Mouse (Mus musculus) telencephalon, adult 2 months (tissue): Measurements from ENCODE around the gene E2f8.

Experiments
- DNase-seq: peaks from one replicate; pipeline ENCODE4 v3.0.0-alpha.2; 2011; ENCODE audit warnings: low read depth, low spot score

The E2f8 gene

DNA sequence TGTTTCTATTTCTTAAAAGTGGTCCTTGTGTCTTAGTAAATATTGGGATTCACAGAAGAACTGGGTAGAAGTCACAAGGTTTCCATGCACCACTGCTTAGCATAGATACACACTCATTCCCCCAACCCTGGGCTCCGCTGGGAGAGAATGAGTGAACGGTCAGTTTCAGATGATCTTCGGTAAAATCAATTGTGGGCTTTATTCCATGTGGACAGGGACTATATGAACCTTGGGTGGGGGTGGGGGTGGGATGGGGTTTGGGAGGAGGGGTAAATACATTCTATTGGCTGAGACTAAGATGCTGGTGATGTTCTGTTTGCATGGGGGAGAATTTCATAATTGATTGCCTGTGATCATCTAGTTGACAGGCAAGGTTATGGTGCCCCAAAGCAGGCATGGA is 25.9 kb downstream of the E2f8 start:
- no peak for DNase-seq

DNA sequence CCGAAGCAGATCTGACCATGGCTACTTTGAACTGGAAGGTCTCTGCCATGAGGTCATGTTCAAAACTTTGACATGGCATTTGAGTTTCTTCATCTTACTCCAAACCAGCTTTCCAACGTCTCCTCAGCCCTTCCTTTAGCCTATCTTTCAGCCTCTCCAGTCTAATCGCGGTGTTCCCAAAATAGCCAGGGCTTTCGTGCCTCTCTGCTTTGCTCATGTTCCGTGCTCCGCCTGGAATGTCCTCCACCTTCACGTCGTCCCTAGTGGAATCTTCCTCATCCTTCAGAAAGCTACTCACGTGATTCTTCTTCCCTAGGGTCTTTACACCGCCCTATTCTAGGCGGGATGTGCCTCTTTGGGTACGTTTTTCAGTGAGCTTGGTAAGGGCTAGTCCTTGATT is 27.9 kb downstream of the E2f8 start:
- no peak for DNase-seq

DNA sequence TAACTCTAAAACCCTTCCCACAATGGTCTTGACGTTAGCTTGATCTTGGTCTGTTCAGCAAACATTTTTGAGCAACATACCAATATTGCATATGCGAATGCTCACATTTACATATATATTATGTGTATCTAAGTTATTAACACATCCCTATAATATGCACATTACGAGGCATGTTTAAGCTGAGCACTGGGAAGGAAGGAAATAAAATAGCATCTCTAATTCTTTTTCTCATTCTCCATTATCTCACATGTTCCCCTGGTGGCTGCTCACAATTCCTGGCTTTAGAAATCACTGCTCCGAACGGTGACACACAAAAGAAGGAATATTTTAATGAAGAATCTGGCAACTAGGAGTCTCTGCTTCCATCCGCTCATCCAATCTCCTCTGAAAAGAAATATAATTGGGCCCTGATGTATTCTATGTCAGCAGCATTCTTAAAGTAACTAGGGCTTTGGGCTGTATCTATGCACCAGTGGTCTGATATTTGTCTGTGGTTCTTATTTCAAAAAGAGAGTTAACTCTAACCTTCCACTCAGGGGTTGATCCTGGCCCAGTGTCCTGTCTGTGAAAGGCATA is 29.8 kb downstream of the E2f8 start:
- no peak for DNase-seq

DNA sequence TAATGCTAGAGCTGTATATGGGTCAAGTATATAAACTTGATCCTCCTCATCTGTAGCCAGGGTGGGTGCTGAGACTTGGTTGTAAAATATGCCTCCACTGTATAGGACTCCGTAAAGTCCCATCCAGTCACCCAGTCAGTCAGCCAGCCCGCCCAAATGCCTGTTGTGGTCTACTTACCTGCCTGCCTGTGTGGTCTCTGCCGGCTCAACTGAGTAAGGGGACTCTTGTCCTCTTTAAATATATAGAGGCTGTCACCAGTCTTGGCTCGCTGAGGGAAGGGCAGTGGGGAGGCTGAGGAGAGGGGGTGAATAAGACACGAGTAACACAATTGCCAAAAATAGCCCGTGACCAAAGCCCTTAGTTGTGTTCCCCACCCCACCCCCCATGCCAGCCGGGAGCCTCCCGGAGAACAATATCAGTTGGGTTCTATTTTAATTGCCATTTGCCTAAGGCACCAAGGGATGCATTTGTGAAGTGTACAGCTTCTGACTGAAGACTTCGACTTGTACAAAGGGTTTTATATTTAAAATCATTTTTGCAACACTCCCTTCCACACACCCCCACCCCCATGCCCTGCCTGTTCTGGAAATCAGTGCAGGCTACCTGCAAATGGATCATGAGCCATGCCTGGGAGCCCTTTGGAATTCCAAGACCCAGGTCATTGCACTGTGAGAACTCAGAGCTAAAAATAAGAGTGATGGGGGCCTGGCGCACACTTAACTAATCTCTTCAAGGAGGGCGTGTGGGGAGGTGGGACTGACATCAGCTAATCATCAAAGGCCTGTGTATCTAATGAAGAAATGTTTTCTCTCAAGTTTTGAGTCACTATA is 33.4 kb downstream of the E2f8 start, which contains the start of gene Csrp3:
Csrp3 (minus strand) TSS at position 214 of the 831 bp plus-strand sequence.
- DNase-seq, result no peak

DNA sequence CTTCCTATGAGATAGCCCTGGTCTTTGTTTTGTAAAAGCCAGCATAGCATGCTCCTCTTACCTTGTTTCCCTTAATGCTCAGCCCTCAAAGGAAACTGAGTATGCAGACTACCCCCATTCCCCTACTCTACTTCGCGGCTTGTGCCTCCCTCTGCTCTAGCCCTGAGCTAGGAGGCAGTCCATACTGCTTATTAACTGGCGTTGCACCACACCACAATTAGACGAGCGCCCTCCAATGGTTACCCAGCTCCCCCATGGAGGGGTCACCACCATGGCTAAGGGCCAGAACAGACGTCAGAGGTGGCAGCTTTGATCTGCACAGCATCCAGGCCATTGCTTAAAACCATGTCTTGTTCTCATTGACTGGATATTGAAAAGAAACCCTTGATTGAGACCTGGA is 34.6 kb downstream of the E2f8 start:
- no peak for DNase-seq

DNA sequence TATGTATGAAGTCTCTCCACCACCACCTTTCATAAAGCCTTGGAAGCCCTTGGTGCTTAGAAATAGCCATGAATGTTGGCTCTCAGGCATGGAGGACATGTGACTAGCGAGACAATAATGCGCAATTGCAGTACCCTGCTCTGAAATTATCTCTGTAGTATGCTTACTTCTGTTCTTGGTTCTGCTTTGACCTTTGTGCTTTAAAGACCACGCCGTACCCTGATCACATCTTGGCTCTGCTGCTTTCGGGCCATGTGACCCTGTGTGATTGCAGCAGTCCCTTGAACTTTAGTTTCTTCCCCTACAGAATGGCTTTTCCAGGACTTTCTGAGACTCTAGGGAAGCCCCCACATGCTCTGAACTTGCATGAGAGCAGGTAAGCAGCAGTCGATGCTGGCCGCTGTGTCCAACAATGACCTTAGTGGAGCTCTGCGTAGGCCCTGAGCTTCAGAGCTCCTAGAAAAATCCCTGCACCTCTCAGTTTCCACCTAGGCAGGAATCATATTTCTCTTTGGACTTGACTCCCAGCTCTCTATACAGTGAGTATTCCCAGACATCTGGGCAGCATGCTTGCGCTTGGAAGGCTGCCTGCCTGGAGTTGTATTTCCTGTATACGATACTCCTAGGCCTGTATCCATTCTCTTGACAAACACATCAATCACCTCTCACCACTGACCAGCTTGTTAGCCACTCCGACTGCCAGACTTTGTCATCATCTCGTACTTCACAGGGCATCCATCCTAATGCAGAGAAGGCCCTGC is 36.0 kb downstream of the E2f8 start:
- DNase-seq, result no peak

DNA sequence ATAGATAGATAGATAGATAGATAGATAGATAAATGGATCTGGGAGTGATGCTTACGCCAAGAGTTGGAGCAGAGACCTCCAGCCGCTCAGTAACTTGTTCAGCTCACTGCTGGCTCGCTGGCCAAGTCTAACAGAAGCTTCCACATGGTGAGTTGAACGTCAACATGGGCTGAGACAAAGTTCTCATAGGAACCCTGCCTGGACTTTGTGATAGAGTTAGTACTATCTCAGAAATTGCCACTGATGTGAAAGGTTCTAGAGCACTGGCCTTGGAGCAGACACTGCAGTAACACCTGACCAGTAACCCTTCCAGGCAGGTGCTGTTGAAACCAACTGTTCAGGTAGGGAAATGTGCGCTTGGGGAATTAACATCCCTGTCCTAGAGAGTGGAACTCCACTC is 37.9 kb downstream of the E2f8 start:
- DNase-seq, result no peak

DNA sequence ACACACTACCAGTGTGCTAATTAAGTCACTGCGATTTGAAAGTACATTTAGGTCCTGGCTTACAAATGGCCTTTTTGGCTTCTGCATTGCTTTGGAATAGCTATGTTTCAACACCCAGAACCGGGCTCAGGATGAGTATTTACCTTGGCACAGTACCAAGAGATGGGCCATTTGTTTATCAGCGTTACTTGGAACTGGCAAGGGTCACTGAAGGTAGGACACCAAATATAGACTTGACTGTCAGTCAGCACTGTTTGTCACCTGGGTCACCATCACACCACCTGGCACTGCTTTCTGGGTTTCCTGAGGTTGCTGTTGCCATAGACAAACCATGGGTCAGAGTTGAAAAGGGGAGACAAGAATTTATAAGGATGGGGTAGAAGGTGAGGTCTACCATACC is 39.0 kb downstream of the E2f8 start:
- DNase-seq, result no peak

DNA sequence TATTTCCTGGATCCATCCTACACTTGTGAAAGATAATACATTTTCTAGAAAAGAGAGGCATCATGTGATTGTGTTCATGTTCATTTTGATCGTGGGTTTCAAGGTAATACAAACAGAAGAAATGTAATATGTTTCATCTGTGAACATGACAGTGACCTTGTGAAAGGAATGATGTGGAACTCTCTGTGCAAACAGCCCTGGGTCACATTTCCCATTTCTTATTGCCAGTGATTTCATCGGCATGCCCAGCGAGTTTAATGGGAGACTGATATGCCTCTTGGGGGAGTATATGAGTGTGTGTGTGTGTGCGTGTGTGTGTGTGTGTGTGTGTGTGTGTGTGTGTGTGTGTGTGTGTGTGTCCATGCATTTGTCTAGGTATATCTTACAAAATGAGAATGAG is 39.9 kb downstream of the E2f8 start:
- no peak for DNase-seq

DNA sequence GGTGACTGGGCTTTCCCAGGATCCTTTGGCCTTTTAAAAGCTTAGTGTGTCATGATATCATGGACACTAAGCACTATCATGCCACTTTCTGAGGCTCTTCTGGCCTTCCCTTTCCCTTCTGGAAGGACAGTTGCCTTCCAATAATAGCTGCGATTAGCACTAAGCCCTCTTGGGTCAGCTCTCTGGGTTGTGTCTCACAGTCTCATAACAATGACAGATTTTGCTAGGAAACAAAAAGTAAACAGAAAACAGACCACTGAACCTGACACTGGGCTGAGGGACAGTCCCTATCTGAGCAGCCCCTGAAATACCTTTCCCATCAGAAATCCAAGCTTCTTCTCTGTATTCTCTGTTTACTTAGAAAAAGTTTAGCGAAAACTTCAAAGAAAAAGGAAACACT is 40.9 kb downstream of the E2f8 start:
- DNase-seq, result no peak

DNA sequence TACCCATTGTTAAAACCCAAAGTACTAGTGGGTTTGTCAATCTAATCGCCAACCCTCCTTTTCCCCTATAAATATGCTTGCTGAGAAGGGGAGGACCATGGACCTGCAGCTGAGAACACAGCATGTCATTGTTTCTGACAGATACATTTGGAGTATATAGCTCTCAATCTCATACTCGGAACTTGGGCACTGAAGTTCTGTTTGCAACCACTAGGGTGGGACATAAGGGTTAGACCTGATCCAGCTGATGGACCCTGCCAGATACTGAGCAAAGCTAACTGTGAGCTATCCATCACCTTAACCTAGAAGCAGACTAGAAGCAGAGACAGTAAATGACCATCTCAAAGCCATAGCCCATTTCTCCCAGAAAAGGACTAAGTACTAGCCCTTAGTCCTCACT is 43.0 kb downstream of the E2f8 start:
- no peak for DNase-seq

DNA sequence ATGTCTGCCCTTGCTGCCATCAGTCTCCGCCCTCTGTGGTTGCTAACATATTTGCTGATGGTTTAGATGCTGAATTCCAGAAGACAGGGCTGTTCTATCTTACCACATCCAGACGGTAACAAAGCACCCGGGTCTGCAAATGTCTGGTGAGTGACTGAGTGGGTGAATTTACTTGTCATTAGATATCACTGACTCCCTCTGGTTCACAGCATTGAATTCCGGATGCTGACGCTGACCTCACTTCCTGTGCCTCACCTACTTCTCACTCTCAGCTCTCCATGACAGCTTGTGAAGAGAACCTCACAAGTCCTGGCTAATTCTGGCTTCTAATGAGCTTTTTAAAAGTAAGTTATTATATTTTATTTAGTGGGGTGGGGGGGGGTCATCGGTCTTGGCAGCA is 44.4 kb downstream of the E2f8 start:
- no peak for DNase-seq

DNA sequence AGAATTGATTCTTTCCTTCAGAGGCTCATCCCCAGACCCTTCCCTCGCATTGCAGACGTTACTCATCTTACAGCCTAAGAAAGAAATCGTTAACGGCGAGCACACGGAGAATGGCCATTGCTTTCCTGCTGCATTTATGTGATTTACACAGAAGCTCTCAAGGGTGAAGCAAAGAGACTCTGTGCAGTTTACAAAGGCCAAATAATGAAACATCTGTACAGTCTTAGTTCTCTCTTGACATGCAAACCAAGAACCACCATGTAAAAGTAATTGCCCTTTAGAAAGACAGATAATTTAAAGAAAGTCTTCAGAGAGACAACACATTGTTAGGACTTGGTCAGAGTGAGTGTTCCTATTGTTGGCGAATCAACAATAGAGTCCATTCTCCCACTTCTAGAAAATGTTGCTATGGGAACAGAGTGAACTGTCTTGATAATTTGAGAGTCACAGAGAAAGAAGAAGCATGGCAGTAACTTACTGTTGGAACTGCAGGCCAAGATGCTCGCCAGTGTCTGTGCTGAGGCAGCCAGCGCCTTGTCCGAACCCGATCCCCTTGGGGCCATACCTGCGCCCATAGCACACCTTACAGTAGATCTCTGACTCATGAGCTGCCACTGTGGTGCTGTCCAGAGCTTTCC is 46.3 kb downstream of the E2f8 start:
- no peak for DNase-seq

DNA sequence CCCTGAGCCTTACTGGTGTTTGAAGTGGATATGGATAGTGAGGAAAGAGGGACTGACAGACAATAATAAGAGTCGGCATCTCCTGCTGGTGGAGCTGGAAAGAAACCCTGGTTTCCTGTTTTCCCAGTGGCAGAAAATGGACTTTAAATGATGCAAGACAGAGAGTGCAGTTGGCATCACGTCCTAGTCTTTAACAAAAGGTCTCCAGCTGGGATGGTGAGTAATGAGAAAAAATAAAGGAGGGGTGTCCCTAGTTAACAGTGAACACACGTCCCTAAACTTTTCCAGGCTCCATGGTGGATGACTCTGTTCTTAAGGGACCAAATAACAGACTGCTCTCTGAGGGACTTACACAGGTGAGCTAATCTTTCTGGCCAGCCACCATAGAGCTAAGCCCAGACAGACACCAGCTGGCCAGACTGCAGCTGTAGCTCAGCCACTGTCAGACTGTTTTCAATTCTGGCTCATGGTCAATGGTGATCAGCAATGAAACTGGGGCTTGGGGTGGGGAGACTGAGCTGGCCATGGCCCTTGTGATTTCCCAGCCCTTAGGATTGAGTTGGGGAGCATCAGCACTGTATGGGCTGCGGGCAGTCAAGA is 46.9 kb downstream of the E2f8 start:
- DNase-seq, result no peak

DNA sequence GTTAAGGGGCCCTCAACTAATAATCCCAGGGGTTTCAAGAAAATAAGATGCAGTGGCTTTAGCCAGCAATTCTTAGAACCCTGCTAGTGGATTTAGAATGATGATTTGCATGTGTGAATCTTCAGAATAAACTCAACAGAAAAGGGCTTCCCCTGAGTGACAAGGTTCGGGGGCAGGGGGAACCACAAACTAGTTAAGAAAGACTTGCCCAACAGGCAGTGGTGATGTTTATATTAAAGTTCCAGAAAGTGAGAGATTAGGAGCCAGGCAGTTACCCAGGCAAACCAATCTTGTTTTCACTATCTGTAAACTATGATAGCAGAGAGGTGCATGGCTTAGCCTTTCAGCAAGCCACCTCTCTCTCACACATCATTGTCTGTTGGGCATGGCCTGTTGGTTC is 48.7 kb downstream of the E2f8 start:
- DNase-seq, result no peak

DNA sequence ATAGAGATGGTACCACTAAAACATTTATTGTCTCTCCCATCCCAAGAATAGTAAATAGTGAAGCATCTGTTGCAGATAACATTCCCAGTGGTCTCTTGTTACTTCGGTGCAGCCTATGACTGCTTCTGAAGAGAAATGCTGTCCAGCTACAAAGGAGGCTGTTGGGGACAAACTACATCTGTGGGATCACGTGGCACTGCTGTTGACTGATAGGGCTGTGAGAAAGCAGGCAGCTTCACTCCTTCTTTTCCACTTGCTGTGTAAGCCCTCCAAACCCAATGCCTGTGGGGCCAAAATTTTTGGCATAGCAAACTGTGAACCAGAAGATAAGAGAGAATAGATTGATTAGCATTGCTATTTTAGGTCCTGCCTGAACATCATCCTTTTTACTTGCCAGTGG is 51.0 kb downstream of the E2f8 start:
- no peak for DNase-seq

DNA sequence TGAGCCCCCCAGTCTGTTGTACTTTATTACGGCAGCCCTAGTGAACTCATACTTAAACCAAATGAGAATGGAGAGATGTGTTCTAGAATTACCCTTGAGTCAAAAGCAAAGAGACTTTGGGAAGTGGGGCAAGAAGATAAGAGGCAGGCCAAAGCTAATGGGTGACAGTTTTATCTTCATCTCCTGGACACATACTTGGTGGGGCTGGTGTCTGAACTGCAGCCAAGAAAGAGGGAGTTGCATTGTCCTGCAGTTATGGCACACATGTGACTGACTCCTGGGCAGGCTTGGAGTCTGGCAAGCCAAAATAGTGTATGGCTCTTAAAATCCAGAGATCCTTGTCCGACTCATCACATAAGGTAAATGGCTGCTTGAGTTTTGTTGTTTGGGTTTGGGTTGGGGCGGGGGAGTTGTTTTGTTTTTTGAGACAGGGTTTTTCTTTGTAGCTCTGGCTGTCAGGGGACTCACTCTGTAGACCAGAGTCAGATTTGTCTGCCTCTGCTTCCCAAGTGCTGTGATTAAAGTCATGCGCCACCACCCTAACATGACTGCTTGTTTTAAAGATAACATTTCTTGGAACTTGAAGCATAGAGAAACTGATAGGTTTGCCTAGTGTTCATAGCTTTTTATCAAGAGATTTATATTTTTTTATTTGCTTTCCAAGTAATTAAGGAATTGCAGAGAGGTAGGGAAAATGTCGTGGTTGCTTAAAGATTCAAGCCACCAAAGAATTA is 52.1 kb downstream of the E2f8 start:
- no peak for DNase-seq

DNA sequence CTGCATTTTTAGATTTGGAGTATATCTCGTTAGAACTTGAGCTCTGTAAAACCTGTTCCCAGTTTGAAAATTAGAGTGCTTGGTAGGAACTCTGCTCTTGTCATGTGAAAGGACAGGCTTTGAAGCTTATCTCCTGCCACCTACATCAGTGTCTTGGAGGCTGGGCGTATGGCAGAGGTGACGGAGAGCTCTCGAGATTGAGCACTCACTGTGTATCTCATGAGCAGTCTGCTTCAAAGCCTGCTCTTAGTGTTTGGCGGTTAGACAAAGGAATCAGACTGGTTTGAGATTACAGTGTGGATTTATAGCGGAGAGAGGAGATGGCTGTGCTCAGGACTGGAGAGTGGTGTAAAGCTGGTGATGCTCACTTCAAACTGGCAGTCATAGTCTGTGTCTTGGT is 56.2 kb downstream of the E2f8 start:
- DNase-seq, result no peak

DNA sequence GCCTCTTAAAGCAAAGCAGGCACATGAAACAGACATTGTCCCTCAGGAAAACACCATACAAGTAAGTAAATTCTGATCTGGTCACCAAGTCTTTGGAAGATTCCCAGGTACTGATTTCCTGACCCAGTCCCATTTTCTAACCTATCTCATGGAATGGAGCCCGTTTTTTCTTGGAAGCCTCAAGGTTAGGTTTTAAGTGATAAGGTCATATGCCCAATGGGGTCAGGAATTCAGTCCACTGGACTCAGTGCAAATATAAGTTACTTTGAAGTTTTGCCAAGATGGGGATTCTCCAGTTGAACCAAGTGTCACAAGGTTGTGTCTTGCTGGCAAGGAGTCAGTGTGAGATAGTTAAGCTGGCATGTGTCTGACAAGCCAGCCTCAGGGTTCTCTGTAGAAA is 56.7 kb downstream of the E2f8 start:
- DNase-seq, result no peak

DNA sequence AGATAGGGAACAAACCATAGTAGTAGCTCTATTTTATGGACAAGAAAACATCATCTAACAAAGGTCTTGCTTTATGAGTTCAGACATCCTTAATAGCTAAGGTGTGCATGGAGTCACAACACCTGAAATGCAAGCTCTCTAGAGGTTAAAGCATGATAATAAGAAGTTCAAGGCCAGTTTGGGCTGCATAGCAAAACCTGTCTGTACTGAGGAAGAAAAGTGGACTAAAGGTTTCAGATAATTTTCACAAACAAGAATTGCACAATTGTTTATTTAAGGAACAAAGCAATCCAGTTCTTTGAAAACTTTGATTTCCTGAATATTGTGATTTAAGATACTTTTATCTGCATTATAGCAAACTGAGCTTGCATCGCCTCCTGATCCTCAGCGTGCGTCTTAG is 57.8 kb downstream of the E2f8 start:
- no peak for DNase-seq

DNA sequence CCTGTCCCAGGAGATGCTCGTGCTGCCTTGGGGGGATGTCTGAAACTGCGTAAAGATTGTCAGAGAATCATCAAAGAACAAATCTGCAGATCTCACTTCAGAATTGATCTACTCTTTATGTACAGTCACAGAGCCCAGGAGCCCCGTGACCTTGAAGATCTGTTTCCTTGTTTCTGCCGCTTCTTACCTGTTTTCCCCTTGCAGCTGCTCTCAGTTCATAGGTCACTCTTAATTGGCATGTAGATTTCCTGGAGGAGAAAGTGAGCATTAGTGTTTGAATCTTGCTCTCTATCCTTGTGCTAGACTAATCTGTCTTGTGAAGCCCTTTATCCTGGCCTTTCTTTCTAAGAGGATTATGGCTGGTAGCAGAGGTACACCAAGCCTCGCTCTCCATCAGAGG is 59.7 kb downstream of the E2f8 start:
- no peak for DNase-seq
